Comparison of ENCODE assay signal across 17 mouse cellular contexts in genomic region chr2:125900797-125901410, GRCm38 (mm10). TPM values are rescaled to one million over a fixed set of nuclear protein-coding genes. Genes with fewer than 3 reads are reported as not detected.
DNase-seq lines count a peak whose midpoint lies in the region; ATAC-seq and TF ChIP-seq lines count a peak whose summit lies in the region.
"Had no signal": no experiment of that assay in that cellular context is flagged by ENCODE, and none has a peak within 500 bp of the region (broad histone marks: within the 10 kb centered on the region; RNA-seq: fewer than 3 reads in every experiment).

No protein-coding gene starts in this region.

- peak; percentile 91; the same call in 1 of the 2 replicates for ATAC-seq in stomach, embryonic 15.5 days (ENCODE audit: insufficient read depth, low FRiP score, low read depth)
- ATAC-seq in stomach, postnatal 0 days (ENCODE audit: low FRiP score, low TSS enrichment): no peak
- peak; percentile 100 for ATAC-seq in liver, embryonic 12.5 days
- no peak; the same call in 1 of the 2 replicates for ATAC-seq in kidney, embryonic 15.5 days (replicated peaks; ENCODE audit: low FRiP score)
- ATAC-seq: forebrain, embryonic 16.5 days; midbrain, embryonic 16.5 days; Patski had no signal

- peak; percentile 34 to 82 for DNase-seq in adrenal gland, adult (ENCODE audit: inconsistent age in 2 of 2, low spot score in 1 of 2)
- no peak for DNase-seq in adrenal gland, adult 8-10 months
- no peak for DNase-seq in stomach, postnatal 0 days (ENCODE audit: low spot score)
- DNase-seq in thymus, adult 2 months: no peak
- no peak for DNase-seq in embryo, embryonic 10.5 days (ENCODE audit: low spot score)
- DNase-seq: cerebellum, adult 9-11 months; layer of hippocampus, adult 9-11 months; left cerebral cortex, postnatal 4 days; lung, postnatal 10 days had no signal

- WGBS in stomach, embryonic 15.5 days: 78% methylated on average over 6 of the region's 6 CpGs
- 72% methylated on average over 6 of the region's 6 CpGs for WGBS in stomach, postnatal 0 days
- 35% methylated on average over 6 of the region's 6 CpGs for WGBS in liver, embryonic 12.5 days (ENCODE audit: insufficient replicate concordance)
- WGBS in thymus, adult 2 months: 62% methylated on average over 6 of the region's 6 CpGs
- 83% methylated on average over 6 of the region's 6 CpGs for WGBS in kidney, embryonic 15.5 days

- no peak overlapping the region for H3K27ac ChIP-seq in stomach, embryonic 15.5 days
- no peak overlapping the region for H3K27ac ChIP-seq in stomach, postnatal 0 days (replicated peaks)
- H3K27ac ChIP-seq in liver, embryonic 12.5 days: peak overlapping the region; percentile 90
- H3K27ac ChIP-seq in thymus, adult 2 months (ENCODE audit: control insufficient read depth, insufficient read depth, low read length): no peak overlapping the region
- H3K27ac ChIP-seq in kidney, embryonic 15.5 days: no peak overlapping the region
- H3K27ac ChIP-seq: embryonic facial prominence, embryonic 13.5 days; hindbrain, embryonic 12.5 days had no signal

- no peak overlapping the region for H3K4me2 ChIP-seq in stomach, embryonic 15.5 days
- H3K4me2 ChIP-seq in stomach, postnatal 0 days (replicated peaks; ENCODE audit: low read depth): no peak overlapping the region
- H3K4me2 ChIP-seq in liver, embryonic 12.5 days: peak overlapping the region; percentile 37
- no peak overlapping the region for H3K4me2 ChIP-seq in kidney, embryonic 15.5 days
- H3K4me2 ChIP-seq: embryonic facial prominence, embryonic 13.5 days; hindbrain, embryonic 12.5 days had no signal

- no peaks in the 10 kb centered on the region for H3K27me3 ChIP-seq in stomach, embryonic 15.5 days (replicated peaks)
- H3K27me3 ChIP-seq in stomach, postnatal 0 days (ENCODE audit: control insufficient read depth, insufficient read depth, low read length): no peaks in the 10 kb centered on the region
- H3K27me3 ChIP-seq in liver, embryonic 12.5 days (replicated peaks): no peaks in the 10 kb centered on the region
- no peaks in the 10 kb centered on the region for H3K27me3 ChIP-seq in thymus, adult 2 months (ENCODE audit: control insufficient read depth, insufficient read depth, low read length)
- H3K27me3 ChIP-seq in kidney, embryonic 15.5 days: no peaks in the 10 kb centered on the region
- H3K27me3 ChIP-seq: embryonic facial prominence, embryonic 13.5 days; hindbrain, embryonic 12.5 days; Patski had no signal

- H3K9ac ChIP-seq in stomach, embryonic 15.5 days: no peak overlapping the region
- no peak overlapping the region for H3K9ac ChIP-seq in stomach, postnatal 0 days (ENCODE audit: low read length)
- H3K9ac ChIP-seq in liver, embryonic 12.5 days: no peak overlapping the region
- no peak overlapping the region for H3K9ac ChIP-seq in kidney, embryonic 15.5 days
- H3K9ac ChIP-seq: embryonic facial prominence, embryonic 13.5 days; hindbrain, embryonic 12.5 days had no signal

- TF ChIP-seq CTCF in stomach, postnatal 0 days (IDR thresholded peaks at IDR 0.05; ENCODE audit: low read depth): no peak
- TF ChIP-seq CTCF in thymus, adult 2 months (IDR thresholded peaks at IDR 0.05; ENCODE audit: borderline replicate concordance, control insufficient read depth, extremely low read depth, insufficient read depth, low read length, poor library complexity): no peak

- no peaks in the 10 kb centered on the region for H3K9me3 ChIP-seq in stomach, embryonic 15.5 days
- no peaks in the 10 kb centered on the region for H3K9me3 ChIP-seq in stomach, postnatal 0 days (ENCODE audit: control insufficient read depth, low read length)
- no peaks in the 10 kb centered on the region for H3K9me3 ChIP-seq in liver, embryonic 12.5 days (replicated peaks)
- H3K9me3 ChIP-seq in kidney, embryonic 15.5 days (replicated peaks): no peaks in the 10 kb centered on the region
- H3K9me3 ChIP-seq: embryonic facial prominence, embryonic 13.5 days; hindbrain, embryonic 12.5 days had no signal

- H3K4me3 ChIP-seq in stomach, embryonic 15.5 days (replicated peaks): no peak overlapping the region
- no peak overlapping the region for H3K4me3 ChIP-seq in stomach, postnatal 0 days (ENCODE audit: low read depth, low read length)
- no peak overlapping the region for H3K4me3 ChIP-seq in liver, embryonic 12.5 days
- H3K4me3 ChIP-seq in thymus, adult 2 months (ENCODE audit: control insufficient read depth, insufficient read depth, low read length): no peak overlapping the region
- no peak overlapping the region for H3K4me3 ChIP-seq in kidney, embryonic 15.5 days (replicated peaks)
- H3K4me3 ChIP-seq: embryonic facial prominence, embryonic 13.5 days; hindbrain, embryonic 12.5 days had no signal

- no peaks in the 10 kb centered on the region for H3K36me3 ChIP-seq in stomach, embryonic 15.5 days
- H3K36me3 ChIP-seq in stomach, postnatal 0 days (ENCODE audit: control insufficient read depth, insufficient read depth, low read length): no peaks in the 10 kb centered on the region
- H3K36me3 ChIP-seq in liver, embryonic 12.5 days: 0 out of 2 replicates have a peak, but pooled peaks cover 4% of the 10 kb centered on the region
- peaks cover 4% of the 10 kb centered on the region; the same call in 1 of the 2 replicates for H3K36me3 ChIP-seq in thymus, adult 2 months (ENCODE audit: control insufficient read depth, insufficient read depth, low read length)
- peaks cover 35% of the 10 kb centered on the region for H3K36me3 ChIP-seq in kidney, embryonic 15.5 days
- H3K36me3 ChIP-seq: hindbrain, embryonic 12.5 days had no signal

- H3K4me1 ChIP-seq in stomach, embryonic 15.5 days: no peaks in the 10 kb centered on the region
- H3K4me1 ChIP-seq in stomach, postnatal 0 days (replicated peaks; ENCODE audit: control insufficient read depth, insufficient read depth): no peaks in the 10 kb centered on the region
- peaks cover 24% of the 10 kb centered on the region for H3K4me1 ChIP-seq in liver, embryonic 12.5 days
- H3K4me1 ChIP-seq in thymus, adult 2 months (replicated peaks; ENCODE audit: control insufficient read depth, insufficient read depth, low read length): no peaks in the 10 kb centered on the region
- H3K4me1 ChIP-seq in kidney, embryonic 15.5 days: no peaks in the 10 kb centered on the region
- H3K4me1 ChIP-seq: embryonic facial prominence, embryonic 13.5 days; hindbrain, embryonic 12.5 days had no signal

- TF ChIP-seq EP300 in stomach, postnatal 0 days (optimal IDR thresholded peaks at IDR 0.05): no peak

- no peak for TF ChIP-seq POLR2A in thymus, adult 2 months (IDR thresholded peaks at IDR 0.05; ENCODE audit: control insufficient read depth, extremely low read depth, insufficient read depth, low read length, poor library complexity)

RNA-seq across cellular contexts. Expression of gene Cops2, which starts 42.0 kb away (rescaled TPM):
- 100 to 1,000 TPM; 151 to 184 (median 163) TPM for total RNA-seq in adrenal gland, adult 8-10 months (2022)
- 66.1 and 69.4 TPM in 2 replicates for polyA plus RNA-seq in stomach, embryonic 15.5 days (2015; fragmentation: Nextera tagmentation; extraction: Ambion mirVana)
- 36.2 and 36.8 TPM in 2 replicates for polyA plus RNA-seq in stomach, postnatal 0 days (2015; fragmentation: Nextera tagmentation; extraction: Ambion mirVana)
- 60.2 and 62.1 TPM in 2 replicates for polyA plus RNA-seq in liver, embryonic 12.5 days (2016; fragmentation: Nextera tagmentation; extraction: Ambion mirVana)
- 6.4 and 7.1 TPM in 2 replicates for polyA plus RNA-seq in thymus, adult 2 months (2012; rRNA removed)
- polyA plus RNA-seq in kidney, embryonic 15.5 days (2015; fragmentation: Nextera tagmentation; extraction: Ambion mirVana): 80.0 and 86.0 TPM in 2 replicates

RNA-seq across cellular contexts. Expression of gene Galk2, which starts 42.0 kb away (rescaled TPM):
- total RNA-seq in adrenal gland, adult 8-10 months (2022): 100 to 1,000 TPM in 1 of 4 experiments, 10 to 100 TPM in 3; 82.6 to 106 (median 91.1) TPM
- polyA plus RNA-seq in stomach, embryonic 15.5 days (2015; fragmentation: Nextera tagmentation; extraction: Ambion mirVana): 42.1 and 49.5 TPM in 2 replicates
- 30.8 and 33.5 TPM in 2 replicates for polyA plus RNA-seq in stomach, postnatal 0 days (2015; fragmentation: Nextera tagmentation; extraction: Ambion mirVana)
- 13.2 and 13.8 TPM in 2 replicates for polyA plus RNA-seq in liver, embryonic 12.5 days (2016; fragmentation: Nextera tagmentation; extraction: Ambion mirVana)
- 18.5 and 19.0 TPM in 2 replicates for polyA plus RNA-seq in thymus, adult 2 months (2012; rRNA removed)
- 57.8 and 61.2 TPM in 2 replicates for polyA plus RNA-seq in kidney, embryonic 15.5 days (2015; fragmentation: Nextera tagmentation; extraction: Ambion mirVana)

Comparison
In these comparisons a context has a peak if more than half of its experiments do, and no peak if none do; other contexts are left out.
1. DNase-seq: peak in adrenal gland, adult (2 of 2); none in adrenal gland, adult 8-10 months (single experiment), stomach, postnatal 0 days (single experiment), thymus, adult 2 months (single experiment) and embryo, embryonic 10.5 days (single experiment).
2. ATAC-seq: peak in stomach, embryonic 15.5 days (single experiment) and liver, embryonic 12.5 days (single experiment); none in stomach, postnatal 0 days (single experiment) and kidney, embryonic 15.5 days (single experiment).